Mouse (Mus musculus): ENCODE results near the gene Lrrc38. TPM values are rescaled to one million over a fixed set of nuclear protein-coding genes. Genes with fewer than 3 reads are reported as not detected.

Gene Lrrc38
- polyA plus RNA-seq, 1 experiment from 2014 or later: 0.23 TPM

DNA sequence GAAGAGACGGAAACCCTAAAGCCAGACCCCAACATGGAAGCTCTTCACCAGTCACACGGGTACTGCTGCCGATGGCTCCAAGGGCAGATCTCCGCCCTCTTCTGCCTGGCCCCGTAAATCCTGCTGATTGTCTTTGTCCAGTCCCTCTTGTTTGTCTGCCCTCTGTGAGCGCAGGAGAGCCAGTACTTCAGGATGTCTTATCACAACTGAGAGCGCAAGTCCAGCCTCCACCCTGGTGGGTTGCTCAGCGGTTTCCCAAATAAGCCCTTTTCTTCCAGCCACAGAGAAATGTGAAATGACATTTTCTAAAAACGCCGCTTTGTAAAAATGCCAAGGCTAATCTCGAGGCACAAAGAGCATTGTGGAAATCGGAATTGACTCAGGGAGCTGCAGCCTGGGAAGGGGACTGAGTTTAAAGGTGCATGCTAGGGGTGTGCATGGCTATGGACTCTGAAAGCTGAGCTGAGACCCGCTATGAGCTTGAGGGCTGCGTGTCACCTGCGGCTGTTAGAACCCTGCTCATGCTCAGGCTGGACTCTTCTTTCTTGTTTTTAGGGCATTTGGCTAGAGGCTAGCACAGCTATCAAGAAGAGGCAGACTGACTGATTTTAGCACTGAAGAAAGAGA, 17.0 kb downstream of the Lrrc38 start:
- H3K36me3 ChIP-seq (ENCODE audit: control insufficient read depth, insufficient read depth, low read length): no peaks in the 10 kb centered on the region
- no peak overlapping the region for H3K9ac ChIP-seq (ENCODE audit: low read depth, low read length)
- H3K9me3 ChIP-seq (replicated peaks; ENCODE audit: control insufficient read depth, low read length): no peaks in the 10 kb centered on the region; the same call in 1 of the 2 replicates
- H3K27ac ChIP-seq (ENCODE audit: low read depth, low read length): no peak overlapping the region
- ATAC-seq (replicated peaks; ENCODE audit: insufficient number of reproducible peaks, low FRiP score, low TSS enrichment): no peak
- no peaks in the 10 kb centered on the region for H3K27me3 ChIP-seq (ENCODE audit: control insufficient read depth, insufficient read depth, low read length)
- no peak overlapping the region for H3K4me3 ChIP-seq (ENCODE audit: low read depth, low read length)
- H3K4me2 ChIP-seq: no peak overlapping the region
- H3K4me1 ChIP-seq (ENCODE audit: control insufficient read depth, insufficient read depth, low read length): no peaks in the 10 kb centered on the region
- WGBS (ENCODE audit: insufficient replicate concordance): 43% methylated on average over 15 of the region's 15 CpGs

GRCm38 (mm10) chr4:143379480-143379879, 29.9 kb downstream of the Lrrc38 start:
- Histone ChIP-seq H3K9ac (ENCODE audit: low read depth, low read length) (no peak overlapping the region), H3K9me3 (replicated peaks; ENCODE audit: control insufficient read depth, low read length) (no peaks in the 10 kb centered on the region), H3K36me3 (ENCODE audit: control insufficient read depth, insufficient read depth, low read length) (no peaks in the 10 kb centered on the region), H3K27ac (ENCODE audit: low read depth, low read length) (no peak overlapping the region), H3K4me3 (ENCODE audit: low read depth, low read length) (no peak overlapping the region), H3K27me3 (ENCODE audit: control insufficient read depth, insufficient read depth, low read length) (no peaks in the 10 kb centered on the region), H3K4me1 (ENCODE audit: control insufficient read depth, insufficient read depth, low read length) (no peaks in the 10 kb centered on the region), H3K4me2 (no peak overlapping the region)
- ATAC-seq (replicated peaks; ENCODE audit: insufficient number of reproducible peaks, low FRiP score, low TSS enrichment): 0 out of 2 replicates have a peak, but pooled peaks have one; percentile 19
- 49% methylated on average over 7 of the region's 7 CpGs for WGBS (ENCODE audit: insufficient replicate concordance)

DNA sequence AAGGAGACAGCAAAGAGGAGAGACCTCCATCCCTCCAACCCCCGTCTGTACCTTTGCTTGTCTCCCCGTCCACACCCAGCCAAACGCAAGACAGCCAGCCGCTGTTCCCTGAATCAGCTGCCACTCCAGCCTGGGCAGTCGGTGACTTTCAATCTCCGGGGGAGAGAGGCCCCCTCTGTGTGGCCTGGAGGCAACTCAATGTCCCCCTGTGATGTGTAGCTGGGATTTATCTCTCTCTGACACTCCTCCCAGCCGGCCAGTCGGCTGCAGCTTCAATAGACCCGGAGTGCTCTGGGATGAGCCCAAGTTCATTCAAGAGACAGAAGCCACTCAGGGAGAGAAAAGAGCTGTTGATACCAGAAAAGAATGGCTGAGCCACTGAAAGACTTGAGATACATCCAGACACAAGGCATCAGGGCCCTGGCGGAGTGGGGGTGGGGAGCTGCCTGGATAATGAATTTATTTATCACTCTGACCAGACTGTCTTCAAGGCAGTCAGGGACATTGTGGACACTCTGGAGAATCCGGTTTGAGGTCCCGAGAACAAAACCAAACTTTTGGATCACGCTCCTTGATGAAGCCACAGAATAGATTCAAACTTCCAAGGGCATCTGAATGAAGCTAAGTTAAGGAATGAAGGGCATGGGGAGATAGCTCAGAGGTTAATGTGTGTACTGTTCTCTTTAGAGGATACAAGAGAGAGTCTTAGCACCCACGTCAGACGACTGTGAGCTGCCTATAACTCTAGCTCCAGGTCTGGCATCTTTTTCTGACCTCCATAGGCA, 30.6 kb downstream of the Lrrc38 start:
- whole genome bisulfite sequencing (ENCODE audit: insufficient replicate concordance): 22% methylated on average over 15 of the region's 15 CpGs
- ATAC-seq (replicated peaks; ENCODE audit: insufficient number of reproducible peaks, low FRiP score, low TSS enrichment): 0 out of 2 replicates have a peak, but pooled peaks have one; percentile 26

GRCm38 (mm10) chr4:143380716-143381004, 31.1 kb downstream of the Lrrc38 start:
- Histone ChIP-seq H3K27me3 (ENCODE audit: control insufficient read depth, insufficient read depth, low read length) (no peaks in the 10 kb centered on the region), H3K4me3 (ENCODE audit: low read depth, low read length) (no peak overlapping the region), H3K36me3 (ENCODE audit: control insufficient read depth, insufficient read depth, low read length) (no peaks in the 10 kb centered on the region), H3K9me3 (replicated peaks; ENCODE audit: control insufficient read depth, low read length) (no peaks in the 10 kb centered on the region), H3K4me1 (ENCODE audit: control insufficient read depth, insufficient read depth, low read length) (no peaks in the 10 kb centered on the region), H3K27ac (ENCODE audit: low read depth, low read length) (no peak overlapping the region), H3K4me2 (no peak overlapping the region), H3K9ac (ENCODE audit: low read depth, low read length) (no peak overlapping the region)
- WGBS (ENCODE audit: insufficient replicate concordance): under 1% methylated on average over 5 of the region's 5 CpGs
- ATAC-seq (replicated peaks; ENCODE audit: insufficient number of reproducible peaks, low FRiP score, low TSS enrichment): no peak

More for the DNA sequence above, 30.6 kb downstream of the Lrrc38 start:
- Histone ChIP-seq H3K27me3 (ENCODE audit: control insufficient read depth, insufficient read depth, low read length) (no peaks in the 10 kb centered on the region), H3K4me1 (ENCODE audit: control insufficient read depth, insufficient read depth, low read length) (no peaks in the 10 kb centered on the region), H3K9me3 (replicated peaks; ENCODE audit: control insufficient read depth, low read length) (no peaks in the 10 kb centered on the region), H3K9ac (ENCODE audit: low read depth, low read length) (no peak overlapping the region), H3K27ac (ENCODE audit: low read depth, low read length) (no peak overlapping the region), H3K4me3 (ENCODE audit: low read depth, low read length) (no peak overlapping the region), H3K4me2 (0 out of 2 replicates have a peak overlapping the region, but pooled peaks have one; percentile 10), H3K36me3 (ENCODE audit: control insufficient read depth, insufficient read depth, low read length) (no peaks in the 10 kb centered on the region)

DNA sequence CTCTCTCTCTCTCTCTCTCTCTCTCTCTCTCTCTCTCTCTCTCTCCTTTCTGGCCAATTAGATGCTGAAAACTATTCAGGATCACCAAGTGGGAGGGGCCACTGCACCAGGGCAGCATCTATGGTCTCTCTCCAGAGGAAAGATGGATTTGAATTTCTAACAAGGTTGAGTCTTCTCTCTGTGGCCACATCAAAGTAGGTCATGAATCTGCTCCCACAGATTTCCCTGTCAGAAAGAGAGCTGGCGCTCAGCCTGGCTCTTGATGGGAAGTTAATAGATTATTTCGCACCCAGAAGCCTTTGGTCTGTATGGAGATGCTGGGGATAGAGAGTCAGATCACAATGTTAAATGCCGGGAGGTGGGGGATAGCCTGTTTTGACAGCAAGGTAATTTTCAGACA, 32.6 kb downstream of the Lrrc38 start:
- Histone ChIP-seq H3K27ac (ENCODE audit: low read depth, low read length) (no peak overlapping the region), H3K4me1 (ENCODE audit: control insufficient read depth, insufficient read depth, low read length) (no peaks in the 10 kb centered on the region), H3K9ac (ENCODE audit: low read depth, low read length) (no peak overlapping the region), H3K36me3 (ENCODE audit: control insufficient read depth, insufficient read depth, low read length) (no peaks in the 10 kb centered on the region), H3K9me3 (replicated peaks; ENCODE audit: control insufficient read depth, low read length) (no peaks in the 10 kb centered on the region), H3K4me3 (ENCODE audit: low read depth, low read length) (no peak overlapping the region), H3K4me2 (no peak overlapping the region), H3K27me3 (ENCODE audit: control insufficient read depth, insufficient read depth, low read length) (no peaks in the 10 kb centered on the region)
- WGBS (ENCODE audit: insufficient replicate concordance): 61% methylated on average over 3 of the region's 3 CpGs
- ATAC-seq (replicated peaks; ENCODE audit: insufficient number of reproducible peaks, low FRiP score, low TSS enrichment): no peak

DNA sequence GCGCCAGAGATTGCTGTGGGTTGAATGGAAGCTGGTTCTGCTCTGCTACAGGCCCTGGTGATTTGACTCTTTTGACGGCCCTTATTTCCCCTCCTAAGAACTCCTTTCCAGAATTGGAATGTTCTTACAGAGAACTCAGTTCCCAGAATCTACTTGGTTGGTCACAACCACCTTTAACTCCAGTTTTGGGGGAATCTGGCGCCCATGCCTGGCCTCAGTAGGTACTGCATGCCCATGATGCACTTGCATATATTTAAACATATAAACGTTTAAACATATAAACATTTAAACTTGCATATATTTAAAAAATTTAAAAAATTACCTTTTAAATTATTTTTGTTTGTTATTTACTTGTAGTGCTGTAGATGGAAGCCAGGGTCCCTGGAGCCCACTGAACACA, 34.1 kb downstream of the Lrrc38 start:
- Histone ChIP-seq H3K4me1 (ENCODE audit: control insufficient read depth, insufficient read depth, low read length) (no peaks in the 10 kb centered on the region), H3K27ac (ENCODE audit: low read depth, low read length) (no peak overlapping the region), H3K4me2 (no peak overlapping the region), H3K36me3 (ENCODE audit: control insufficient read depth, insufficient read depth, low read length) (no peaks in the 10 kb centered on the region), H3K9me3 (replicated peaks; ENCODE audit: control insufficient read depth, low read length) (no peaks in the 10 kb centered on the region), H3K9ac (ENCODE audit: low read depth, low read length) (no peak overlapping the region), H3K27me3 (ENCODE audit: control insufficient read depth, insufficient read depth, low read length) (no peaks in the 10 kb centered on the region), H3K4me3 (ENCODE audit: low read depth, low read length) (no peak overlapping the region)
- no peak for ATAC-seq (replicated peaks; ENCODE audit: insufficient number of reproducible peaks, low FRiP score, low TSS enrichment)
- WGBS (ENCODE audit: insufficient replicate concordance): 38% methylated on average over 4 of the region's 4 CpGs

DNA sequence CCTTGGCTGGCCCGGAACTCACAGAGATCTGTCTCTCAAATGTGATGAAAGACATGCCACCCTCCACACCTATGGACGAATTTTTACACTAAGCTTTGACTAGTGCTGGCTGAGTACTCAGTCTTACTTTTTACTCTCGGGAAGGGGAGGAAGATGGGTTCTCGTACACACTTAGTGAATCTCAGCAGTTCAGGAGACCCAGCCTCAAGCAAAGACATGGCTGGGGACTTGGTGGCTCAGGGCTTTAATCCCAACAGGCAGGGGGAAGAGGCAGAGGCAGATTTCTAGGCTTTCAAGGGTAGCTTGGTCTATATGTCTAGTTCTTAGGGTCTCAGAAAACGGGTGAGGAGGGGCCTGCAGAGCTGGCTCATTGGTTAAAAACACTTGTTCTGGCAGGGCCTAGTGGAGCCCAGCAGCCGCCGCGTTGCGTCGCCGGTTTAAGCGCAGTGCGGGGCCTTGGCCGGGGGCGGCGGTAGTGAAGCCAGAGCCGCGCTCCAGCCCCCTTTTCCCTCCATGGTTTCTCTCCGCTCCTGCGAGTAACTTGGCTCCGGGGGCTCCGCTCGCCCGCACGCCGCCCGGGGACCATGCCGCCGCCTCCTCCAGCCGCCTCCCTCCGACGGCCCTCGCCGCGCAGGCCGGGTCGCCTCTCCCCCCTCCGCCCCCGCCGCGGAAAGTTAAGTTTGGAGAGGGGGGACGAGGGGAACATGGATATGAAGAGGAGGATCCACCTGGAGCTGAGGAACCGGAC, 39.6 kb downstream of the Lrrc38 start:
- no peaks in the 10 kb centered on the region for H3K4me1 ChIP-seq (ENCODE audit: control insufficient read depth, insufficient read depth, low read length)
- no peaks in the 10 kb centered on the region for H3K9me3 ChIP-seq (replicated peaks; ENCODE audit: control insufficient read depth, low read length)
- H3K27ac ChIP-seq (ENCODE audit: low read depth, low read length): no peak overlapping the region
- peak overlapping the region; percentile 52; the same call in 1 of the 2 replicates for H3K9ac ChIP-seq (ENCODE audit: low read depth, low read length)
- no peaks in the 10 kb centered on the region; the same call in 1 of the 2 replicates for H3K27me3 ChIP-seq (ENCODE audit: control insufficient read depth, insufficient read depth, low read length)
- peak; percentile 70 for ATAC-seq (replicated peaks; ENCODE audit: insufficient number of reproducible peaks, low FRiP score, low TSS enrichment)
- H3K4me3 ChIP-seq (ENCODE audit: low read depth, low read length): peak overlapping the region; percentile 37
- 7% methylated on average over 39 of the region's 43 CpGs for WGBS (ENCODE audit: insufficient replicate concordance)
- H3K36me3 ChIP-seq (ENCODE audit: control insufficient read depth, insufficient read depth, low read length): no peaks in the 10 kb centered on the region
- peak overlapping the region; percentile 61 for H3K4me2 ChIP-seq

DNA sequence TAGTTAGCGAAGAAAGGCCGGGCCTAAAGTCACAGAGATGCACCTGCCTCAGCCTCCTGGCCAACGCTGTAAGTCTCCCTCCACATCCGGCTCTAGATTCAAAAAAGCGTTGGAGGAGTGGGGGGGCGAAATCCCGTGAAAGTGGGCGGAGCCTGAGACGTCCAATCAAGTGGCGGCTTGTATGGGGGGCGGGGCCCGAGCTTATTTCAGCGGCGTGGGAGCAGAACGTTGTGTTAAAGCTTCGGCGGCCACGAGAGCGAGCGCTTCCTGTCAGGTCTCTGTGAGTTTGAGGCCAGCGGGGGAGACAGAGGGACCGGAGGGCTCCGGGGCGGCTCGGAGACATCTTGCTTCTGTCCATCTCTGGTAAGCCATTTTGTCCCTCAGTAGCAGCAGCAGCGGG, 44.6 kb downstream of the Lrrc38 start, which contains the start of gene Pramel1:
Gene Pramel1, plus strand, starts transcription at position 248 of the 400 bp plus-strand sequence.
- no peak for ATAC-seq (replicated peaks; ENCODE audit: insufficient number of reproducible peaks, low FRiP score, low TSS enrichment)
- no peaks in the 10 kb centered on the region for H3K4me1 ChIP-seq (ENCODE audit: control insufficient read depth, insufficient read depth, low read length)
- H3K27me3 ChIP-seq (ENCODE audit: control insufficient read depth, insufficient read depth, low read length): no peaks in the 10 kb centered on the region; the same call in 1 of the 2 replicates
- no peaks in the 10 kb centered on the region for H3K9me3 ChIP-seq (replicated peaks; ENCODE audit: control insufficient read depth, low read length)
- no peaks in the 10 kb centered on the region for H3K36me3 ChIP-seq (ENCODE audit: control insufficient read depth, insufficient read depth, low read length)
- no peak within 1 kb of the TSS for H3K9ac ChIP-seq (ENCODE audit: low read depth, low read length)
- H3K4me2 ChIP-seq: no peak within 1 kb of the TSS
- H3K27ac ChIP-seq (ENCODE audit: low read depth, low read length): no peak within 1 kb of the TSS
- no peak within 1 kb of the TSS for H3K4me3 ChIP-seq (ENCODE audit: low read depth, low read length)
- WGBS (ENCODE audit: insufficient replicate concordance): 64% methylated on average over 26 of the region's 26 CpGs
